Comparison of ENCODE assay signal across 8 mouse cellular contexts in genomic region chr11:69919053-69919452, GRCm38 (mm10). TPM values are rescaled to one million over a fixed set of nuclear protein-coding genes. Genes with fewer than 3 reads are reported as not detected.
A peak's percentile ranks its signal among the peaks of the same experiment; 100 is the strongest.
DNase-seq lines count a peak whose midpoint lies in the region; ATAC-seq lines count a peak whose summit lies in the region.

No protein-coding gene starts in this region.

- H3K4me2 ChIP-seq in kidney, embryonic 16.5 days (replicated peaks; ENCODE audit: low read depth, low read length): peak overlapping the region; percentile 91
- H3K4me2 ChIP-seq in hindbrain, embryonic 13.5 days: peak overlapping the region; percentile 98
- peak overlapping the region; percentile 96 for H3K4me2 ChIP-seq in midbrain, embryonic 12.5 days (replicated peaks)

- H3K4me3 ChIP-seq in kidney, embryonic 16.5 days (ENCODE audit: low read length): peak overlapping the region; percentile 95
- H3K4me3 ChIP-seq in brown adipose tissue, adult 24 weeks (ENCODE audit: insufficient read depth, low read depth, low read length): peak overlapping the region; percentile 72
- H3K4me3 ChIP-seq in hindbrain, embryonic 13.5 days: peak overlapping the region; percentile 89
- H3K4me3 ChIP-seq in midbrain, embryonic 12.5 days: peak overlapping the region; percentile 98

- no peaks in the 10 kb centered on the region for H3K9me3 ChIP-seq in kidney, embryonic 16.5 days (ENCODE audit: low read length)
- H3K9me3 ChIP-seq in hindbrain, embryonic 13.5 days: no peaks in the 10 kb centered on the region
- H3K9me3 ChIP-seq in midbrain, embryonic 12.5 days: no peaks in the 10 kb centered on the region

- H3K27ac ChIP-seq in kidney, embryonic 16.5 days (ENCODE audit: low read length): peak overlapping the region; percentile 92; the same call in 1 of the 2 replicates
- H3K27ac ChIP-seq in brown adipose tissue, adult 24 weeks (replicated peaks; ENCODE audit: low read depth, low read length): no peak overlapping the region
- H3K27ac ChIP-seq in hindbrain, embryonic 13.5 days: no peak overlapping the region
- peak overlapping the region; percentile 95 for H3K27ac ChIP-seq in midbrain, embryonic 12.5 days (replicated peaks)

- peaks cover 42% of the 10 kb centered on the region for H3K4me1 ChIP-seq in kidney, embryonic 16.5 days (ENCODE audit: insufficient read depth, low read length)
- H3K4me1 ChIP-seq in brown adipose tissue, adult 24 weeks (ENCODE audit: control insufficient read depth, insufficient read depth, insufficient read length, low read length): peaks cover 3% of the 10 kb centered on the region
- H3K4me1 ChIP-seq in hindbrain, embryonic 13.5 days (replicated peaks): peaks cover 49% of the 10 kb centered on the region
- H3K4me1 ChIP-seq in midbrain, embryonic 12.5 days: peaks cover 45% of the 10 kb centered on the region

- WGBS in kidney, embryonic 16.5 days: 78% methylated on average over 9 of the region's 9 CpGs
- 87% methylated on average over 9 of the region's 9 CpGs for WGBS in hindbrain, embryonic 13.5 days
- WGBS in midbrain, embryonic 12.5 days: 80% methylated on average over 9 of the region's 9 CpGs

- DNase-seq in kidney, postnatal 10 days: no peak
- DNase-seq in right cerebral cortex, postnatal 36 days (ENCODE audit: low spot score in 2 of 2): no peak

- ATAC-seq in kidney, embryonic 16.5 days (ENCODE audit: low FRiP score, low TSS enrichment): no peak
- ATAC-seq in hindbrain, embryonic 13.5 days (ENCODE audit: low FRiP score): no peak
- no peak for ATAC-seq in midbrain, embryonic 12.5 days (ENCODE audit: low FRiP score, low read depth)
- no peak for ATAC-seq in inflammation-experienced regulatory T-cells, adult 6 months
- no peak for ATAC-seq in erythroid progenitor cell, adult 5-6 weeks (replicated peaks; ENCODE audit: low FRiP score, poor library complexity, severe bottlenecking)

- H3K36me3 ChIP-seq in kidney, embryonic 16.5 days (ENCODE audit: insufficient read depth, low read length): peaks cover 34% of the 10 kb centered on the region
- H3K36me3 ChIP-seq in hindbrain, embryonic 13.5 days: peaks cover 43% of the 10 kb centered on the region
- peaks cover 41% of the 10 kb centered on the region for H3K36me3 ChIP-seq in midbrain, embryonic 12.5 days

- H3K27me3 ChIP-seq in kidney, embryonic 16.5 days (ENCODE audit: insufficient read depth, low read length): no peaks in the 10 kb centered on the region
- no peaks in the 10 kb centered on the region for H3K27me3 ChIP-seq in hindbrain, embryonic 13.5 days
- H3K27me3 ChIP-seq in midbrain, embryonic 12.5 days: no peaks in the 10 kb centered on the region

- peak overlapping the region; percentile 98 for H3K9ac ChIP-seq in kidney, embryonic 16.5 days (replicated peaks; ENCODE audit: low read length)
- peak overlapping the region; percentile 93 for H3K9ac ChIP-seq in hindbrain, embryonic 13.5 days
- H3K9ac ChIP-seq in midbrain, embryonic 12.5 days (replicated peaks): peak overlapping the region; percentile 95; the same call in 1 of the 2 replicates

RNA-seq across cellular contexts. Expression of gene Eif5a, which starts 2.7 kb away (rescaled TPM):
- 1,737 and 1,791 TPM in 2 replicates for polyA plus RNA-seq in kidney, embryonic 16.5 days (2015; fragmentation: Nextera tagmentation; extraction: Ambion mirVana)
- 424 and 439 TPM in 2 replicates for polyA plus RNA-seq in brown adipose tissue, adult 24 weeks (2012; ENCODE audit: insufficient read depth, insufficient read length, missing spikeins)
- polyA plus RNA-seq in hindbrain, embryonic 13.5 days (2015; fragmentation: Nextera tagmentation; extraction: Ambion mirVana): 1,129 and 1,134 TPM in 2 replicates
- 1,395 and 1,465 TPM in 2 replicates for polyA plus RNA-seq in midbrain, embryonic 12.5 days (2016; fragmentation: Nextera tagmentation; extraction: Ambion mirVana)
- polyA plus RNA-seq in inflammation-experienced regulatory T-cells, adult 6 months (2017; shearing (Covaris generic)): 1,000 to 10,000 TPM; 1,103 to 1,192 (median 1,160) TPM
- total RNA-seq in erythroid progenitor cell, adult 5-6 weeks (2015; ENCODE audit: low replicate concordance): 394 and 471 TPM in 2 replicates
- 246 and 254 TPM in 2 replicates for total RNA-seq in erythroid progenitor cell, adult 5-6 weeks (2017; ENCODE audit: low replicate concordance)

RNA-seq across cellular contexts. Expression of gene Gps2, which starts 5.4 kb away (rescaled TPM):
- polyA plus RNA-seq in kidney, embryonic 16.5 days (2015; fragmentation: Nextera tagmentation; extraction: Ambion mirVana): 85.2 and 86.4 TPM in 2 replicates
- 23.6 and 24.3 TPM in 2 replicates for polyA plus RNA-seq in brown adipose tissue, adult 24 weeks (2012; ENCODE audit: insufficient read depth, insufficient read length, missing spikeins)
- polyA plus RNA-seq in hindbrain, embryonic 13.5 days (2015; fragmentation: Nextera tagmentation; extraction: Ambion mirVana): 72.4 and 77.3 TPM in 2 replicates
- polyA plus RNA-seq in midbrain, embryonic 12.5 days (2016; fragmentation: Nextera tagmentation; extraction: Ambion mirVana): 93.1 and 97.6 TPM in 2 replicates
- polyA plus RNA-seq in inflammation-experienced regulatory T-cells, adult 6 months (2017; shearing (Covaris generic)): 100 to 1,000 TPM in 2 of 3 experiments, 10 to 100 TPM in 1; 91.9 to 128 (median 122) TPM
- total RNA-seq in erythroid progenitor cell, adult 5-6 weeks (2015; ENCODE audit: low replicate concordance): 268 and 359 TPM in 2 replicates
- 130 and 161 TPM in 2 replicates for total RNA-seq in erythroid progenitor cell, adult 5-6 weeks (2017; ENCODE audit: low replicate concordance)

RNA-seq across cellular contexts. Expression of gene Ybx2, which starts 16.5 kb away (rescaled TPM):
- 7.0 and 10.3 TPM in 2 replicates for polyA plus RNA-seq in kidney, embryonic 16.5 days (2015; fragmentation: Nextera tagmentation; extraction: Ambion mirVana)
- 37.9 and 76.4 TPM in 2 replicates for polyA plus RNA-seq in brown adipose tissue, adult 24 weeks (2012; ENCODE audit: insufficient read depth, insufficient read length, missing spikeins)
- 4.0 and 7.1 TPM in 2 replicates for polyA plus RNA-seq in hindbrain, embryonic 13.5 days (2015; fragmentation: Nextera tagmentation; extraction: Ambion mirVana)
- polyA plus RNA-seq in midbrain, embryonic 12.5 days (2016; fragmentation: Nextera tagmentation; extraction: Ambion mirVana): 5.0 and 5.6 TPM in 2 replicates
- not detected for polyA plus RNA-seq in inflammation-experienced regulatory T-cells, adult 6 months (2017; shearing (Covaris generic))
- total RNA-seq in erythroid progenitor cell, adult 5-6 weeks (2015; ENCODE audit: low replicate concordance): not detected in 2 replicates
- total RNA-seq in erythroid progenitor cell, adult 5-6 weeks (2017; ENCODE audit: low replicate concordance): 3.9 TPM in 1 of 2 replicates, not detected in the other

RNA-seq across cellular contexts. Expression of gene Neurl4, which starts 18.2 kb away (rescaled TPM):
- 11.4 and 12.8 TPM in 2 replicates for polyA plus RNA-seq in kidney, embryonic 16.5 days (2015; fragmentation: Nextera tagmentation; extraction: Ambion mirVana)
- polyA plus RNA-seq in brown adipose tissue, adult 24 weeks (2012; ENCODE audit: insufficient read depth, insufficient read length, missing spikeins): 16.9 and 18.4 TPM in 2 replicates
- 18.8 and 22.6 TPM in 2 replicates for polyA plus RNA-seq in hindbrain, embryonic 13.5 days (2015; fragmentation: Nextera tagmentation; extraction: Ambion mirVana)
- 17.4 and 19.3 TPM in 2 replicates for polyA plus RNA-seq in midbrain, embryonic 12.5 days (2016; fragmentation: Nextera tagmentation; extraction: Ambion mirVana)
- polyA plus RNA-seq in inflammation-experienced regulatory T-cells, adult 6 months (2017; shearing (Covaris generic)): 1 to 10 TPM; 5.2 to 9.6 (median 9.0) TPM
- total RNA-seq in erythroid progenitor cell, adult 5-6 weeks (2015; ENCODE audit: low replicate concordance): 8.6 and 8.8 TPM in 2 replicates
- total RNA-seq in erythroid progenitor cell, adult 5-6 weeks (2017; ENCODE audit: low replicate concordance): 23.2 and 59.7 TPM in 2 replicates

RNA-seq across cellular contexts. Expression of gene 2810408A11Rik, which starts 18.3 kb away (rescaled TPM):
- 11.7 and 12.8 TPM in 2 replicates for polyA plus RNA-seq in kidney, embryonic 16.5 days (2015; fragmentation: Nextera tagmentation; extraction: Ambion mirVana)
- 3.2 TPM in 1 of 2 replicates, not detected in the other for polyA plus RNA-seq in brown adipose tissue, adult 24 weeks (2012; ENCODE audit: insufficient read depth, insufficient read length, missing spikeins)
- 10.3 and 11.7 TPM in 2 replicates for polyA plus RNA-seq in hindbrain, embryonic 13.5 days (2015; fragmentation: Nextera tagmentation; extraction: Ambion mirVana)
- 21.8 and 23.2 TPM in 2 replicates for polyA plus RNA-seq in midbrain, embryonic 12.5 days (2016; fragmentation: Nextera tagmentation; extraction: Ambion mirVana)
- polyA plus RNA-seq in inflammation-experienced regulatory T-cells, adult 6 months (2017; shearing (Covaris generic)): under 1 TPM; 0.39 to 0.98 (median 0.63) TPM
- 2.5 TPM in 1 of 2 replicates, not detected in the other for total RNA-seq in erythroid progenitor cell, adult 5-6 weeks (2015; ENCODE audit: low replicate concordance)
- total RNA-seq in erythroid progenitor cell, adult 5-6 weeks (2017; ENCODE audit: low replicate concordance): 0.51 TPM in 1 of 2 replicates, not detected in the other

Comparison
In these comparisons a context has a peak if more than half of its experiments do, and no peak if none do; other contexts are left out.
1. H3K27ac ChIP-seq: peak in kidney, embryonic 16.5 days (single experiment) and midbrain, embryonic 12.5 days (single experiment); none in brown adipose tissue, adult 24 weeks (single experiment) and hindbrain, embryonic 13.5 days (single experiment).
2. Peak in every context shown above with its lines, with median percentiles within 50 percentile points of each other: H3K4me2 ChIP-seq, H3K4me3 ChIP-seq and H3K9ac ChIP-seq.